Mouse (Mus musculus): ENCODE data around the gene Morf4l1. TPM values are rescaled to one million over a fixed set of nuclear protein-coding genes. Genes with fewer than 3 reads are reported as not detected.
"Not testable (repeated sequence)": the region's sequence is repeated elsewhere in the genome, so short reads cannot be mapped to it uniquely, and the experiment has no call there.

Gene Morf4l1
- polyA plus RNA-seq, 1 experiment from 2014 or later, result 515 TPM

GRCm38 (mm10) chr9:90082992-90083391 is 31.6 kb downstream of the Morf4l1 start:
- Histone ChIP-seq H3K9ac (ENCODE audit: low read length) (no peak overlapping the region), H3K27me3 (ENCODE audit: control insufficient read depth, insufficient read depth, low read length) (no peaks in the 10 kb centered on the region), H3K27ac (ENCODE audit: low read depth, low read length) (no peak overlapping the region), H3K4me1 (replicated peaks; ENCODE audit: control insufficient read depth, insufficient read depth, low read length) (no peaks in the 10 kb centered on the region), H3K4me3 (ENCODE audit: low read depth, low read length) (no peak overlapping the region), H3K36me3 (ENCODE audit: control insufficient read depth, insufficient read depth, low read length) (peaks cover 3% of the 10 kb centered on the region; the same call in 1 of the 2 replicates), H3K4me2 (ENCODE audit: low read depth, low read length, severe bottlenecking) (no peak overlapping the region), H3K9me3 (ENCODE audit: control insufficient read depth, low read length) (no peaks in the 10 kb centered on the region)
- no peak for ATAC-seq (replicated peaks; ENCODE audit: low FRiP score)
- 90% methylated on average over 1 of the region's 1 CpGs for WGBS
- DNase-seq (ENCODE audit: low spot score), result no peak

DNA sequence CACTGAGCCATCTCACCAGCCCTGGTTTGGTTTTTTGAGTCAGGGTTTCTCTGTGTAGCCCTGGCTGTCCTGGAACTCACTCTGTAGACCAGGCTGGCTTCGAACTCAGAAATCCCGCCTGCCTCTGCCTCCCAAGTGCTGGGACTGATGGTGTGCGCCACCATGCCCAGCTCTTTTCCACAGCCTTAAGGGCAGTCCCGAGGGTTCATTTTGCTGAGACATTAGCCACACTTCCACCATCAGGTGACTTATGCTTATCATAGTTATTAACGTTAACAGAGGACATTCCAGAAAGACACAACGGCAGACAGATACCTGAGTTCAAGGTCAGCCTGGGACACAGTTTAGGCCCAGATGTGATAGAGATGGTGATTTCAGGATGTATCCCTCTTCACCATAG is 32.6 kb downstream of the Morf4l1 start:
- not testable (repeated sequence) for H3K27me3 ChIP-seq (ENCODE audit: control insufficient read depth, insufficient read depth, low read length); ATAC-seq (replicated peaks; ENCODE audit: low FRiP score); H3K9ac ChIP-seq (ENCODE audit: low read length); H3K36me3 ChIP-seq (ENCODE audit: control insufficient read depth, insufficient read depth, low read length); H3K4me2 ChIP-seq (ENCODE audit: low read depth, low read length, severe bottlenecking); H3K9me3 ChIP-seq (ENCODE audit: control insufficient read depth, low read length); DNase-seq (ENCODE audit: low spot score); H3K4me3 ChIP-seq (ENCODE audit: low read depth, low read length); H3K27ac ChIP-seq (ENCODE audit: low read depth, low read length); H3K4me1 ChIP-seq (replicated peaks; ENCODE audit: control insufficient read depth, insufficient read depth, low read length)
- 93% methylated on average over 6 of the region's 6 CpGs for WGBS

DNA sequence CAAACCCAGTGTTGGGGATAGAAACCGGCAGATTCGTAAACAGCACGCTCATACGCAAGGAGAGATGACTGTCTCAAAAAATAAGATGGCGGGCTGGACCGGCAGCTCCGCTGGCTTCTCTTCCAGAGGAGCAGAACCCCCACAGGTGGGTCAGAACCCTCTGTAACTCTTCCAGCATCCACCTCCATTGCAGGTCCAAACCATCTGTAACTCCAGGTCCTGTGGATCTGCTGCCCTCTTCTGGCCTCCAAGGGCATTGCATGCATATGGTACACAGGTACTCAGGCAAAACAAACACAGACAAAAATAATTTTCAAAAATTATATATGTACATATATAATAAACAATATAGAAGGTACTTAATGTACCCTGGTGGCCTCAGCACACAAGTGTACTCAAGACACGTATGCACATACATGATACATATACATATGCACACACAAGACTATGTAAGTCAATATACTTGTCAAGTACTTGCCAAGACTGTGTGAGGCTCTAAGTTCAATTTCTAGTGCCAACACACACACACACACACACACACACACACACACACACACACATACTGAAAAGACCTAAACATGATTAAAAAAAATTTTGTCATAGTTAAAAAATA is 37.6 kb downstream of the Morf4l1 start:
- H3K27ac ChIP-seq (ENCODE audit: low read depth, low read length), result no peak overlapping the region
- no peak overlapping the region for H3K4me2 ChIP-seq (ENCODE audit: low read depth, low read length, severe bottlenecking)
- H3K9me3 ChIP-seq (ENCODE audit: control insufficient read depth, low read length), result no peaks in the 10 kb centered on the region
- no peaks in the 10 kb centered on the region for H3K27me3 ChIP-seq (ENCODE audit: control insufficient read depth, insufficient read depth, low read length)
- no peak overlapping the region for H3K4me3 ChIP-seq (ENCODE audit: low read depth, low read length)
- 58% methylated on average over 8 of the region's 8 CpGs for WGBS
- peak; percentile 50; the same call in 1 of the 2 replicates for ATAC-seq (replicated peaks; ENCODE audit: low FRiP score)
- no peak overlapping the region for H3K9ac ChIP-seq (ENCODE audit: low read length)
- H3K36me3 ChIP-seq (ENCODE audit: control insufficient read depth, insufficient read depth, low read length), result no peaks in the 10 kb centered on the region
- peak; percentile 73 for DNase-seq (ENCODE audit: low spot score)
- no peaks in the 10 kb centered on the region for H3K4me1 ChIP-seq (replicated peaks; ENCODE audit: control insufficient read depth, insufficient read depth, low read length)

GRCm38 (mm10) chr9:90076131-90076530 is 38.4 kb downstream of the Morf4l1 start:
- no peak overlapping the region for H3K9ac ChIP-seq (ENCODE audit: low read length)
- H3K4me1 ChIP-seq (replicated peaks; ENCODE audit: control insufficient read depth, insufficient read depth, low read length), result no peaks in the 10 kb centered on the region
- no peaks in the 10 kb centered on the region for H3K9me3 ChIP-seq (ENCODE audit: control insufficient read depth, low read length)
- no peak overlapping the region for H3K4me2 ChIP-seq (ENCODE audit: low read depth, low read length, severe bottlenecking)
- no peak for ATAC-seq (replicated peaks; ENCODE audit: low FRiP score)
- WGBS, result 93% methylated on average over 5 of the region's 5 CpGs
- H3K27ac ChIP-seq (ENCODE audit: low read depth, low read length), result no peak overlapping the region
- no peak for DNase-seq (ENCODE audit: low spot score)
- H3K4me3 ChIP-seq (ENCODE audit: low read depth, low read length), result no peak overlapping the region
- no peaks in the 10 kb centered on the region for H3K36me3 ChIP-seq (ENCODE audit: control insufficient read depth, insufficient read depth, low read length)
- H3K27me3 ChIP-seq (ENCODE audit: control insufficient read depth, insufficient read depth, low read length), result no peaks in the 10 kb centered on the region

GRCm38 (mm10) chr9:90075336-90075735 is 39.2 kb downstream of the Morf4l1 start:
- ATAC-seq (replicated peaks; ENCODE audit: low FRiP score), result no peak
- Histone ChIP-seq H3K4me3 (ENCODE audit: low read depth, low read length) (no peak overlapping the region), H3K4me1 (replicated peaks; ENCODE audit: control insufficient read depth, insufficient read depth, low read length) (no peaks in the 10 kb centered on the region), H3K9me3 (ENCODE audit: control insufficient read depth, low read length) (no peaks in the 10 kb centered on the region), H3K9ac (ENCODE audit: low read length) (no peak overlapping the region), H3K4me2 (ENCODE audit: low read depth, low read length, severe bottlenecking) (no peak overlapping the region), H3K27me3 (ENCODE audit: control insufficient read depth, insufficient read depth, low read length) (no peaks in the 10 kb centered on the region), H3K27ac (ENCODE audit: low read depth, low read length) (no peak overlapping the region), H3K36me3 (ENCODE audit: control insufficient read depth, insufficient read depth, low read length) (no peaks in the 10 kb centered on the region)
- WGBS, result 86% methylated on average over 4 of the region's 4 CpGs
- no peak for DNase-seq (ENCODE audit: low spot score)

DNA sequence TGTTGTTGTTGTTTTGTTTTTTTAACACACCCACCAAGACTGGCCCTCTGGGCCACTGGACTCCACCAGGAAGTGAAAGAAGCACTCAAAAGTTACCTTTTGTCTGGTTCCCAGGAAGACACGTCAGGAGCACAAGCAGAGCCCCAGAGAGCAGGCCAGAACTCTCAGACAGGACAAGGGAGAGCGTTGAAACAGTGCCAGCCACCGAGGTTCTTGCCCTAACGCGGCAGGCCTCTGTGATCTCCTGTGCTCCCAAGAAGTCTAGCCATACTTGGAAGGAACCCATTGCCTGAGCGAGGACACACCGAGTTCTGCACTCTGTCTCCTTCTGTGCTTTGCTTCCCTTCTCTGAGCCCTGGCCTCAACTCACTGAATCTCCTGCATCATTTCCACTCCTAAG is 44.4 kb downstream of the Morf4l1 start:
- WGBS, result 83% methylated on average over 7 of the region's 7 CpGs
- Histone ChIP-seq H3K4me1 (replicated peaks; ENCODE audit: control insufficient read depth, insufficient read depth, low read length) (no peaks in the 10 kb centered on the region), H3K27me3 (ENCODE audit: control insufficient read depth, insufficient read depth, low read length) (no peaks in the 10 kb centered on the region), H3K9ac (ENCODE audit: low read length) (no peak overlapping the region), H3K4me2 (ENCODE audit: low read depth, low read length, severe bottlenecking) (no peak overlapping the region), H3K4me3 (ENCODE audit: low read depth, low read length) (no peak overlapping the region), H3K27ac (ENCODE audit: low read depth, low read length) (no peak overlapping the region), H3K9me3 (ENCODE audit: control insufficient read depth, low read length) (no peaks in the 10 kb centered on the region), H3K36me3 (ENCODE audit: control insufficient read depth, insufficient read depth, low read length) (no peaks in the 10 kb centered on the region)
- no peak for ATAC-seq (replicated peaks; ENCODE audit: low FRiP score)
- no peak for DNase-seq (ENCODE audit: low spot score)

GRCm38 (mm10) chr9:90069485-90069884 is 45.1 kb downstream of the Morf4l1 start:
- DNase-seq (ENCODE audit: low spot score) (no peak), ATAC-seq (replicated peaks; ENCODE audit: low FRiP score) (no peak)
- Histone ChIP-seq H3K36me3 (ENCODE audit: control insufficient read depth, insufficient read depth, low read length) (no peaks in the 10 kb centered on the region), H3K9me3 (ENCODE audit: control insufficient read depth, low read length) (no peaks in the 10 kb centered on the region), H3K27me3 (ENCODE audit: control insufficient read depth, insufficient read depth, low read length) (no peaks in the 10 kb centered on the region), H3K27ac (ENCODE audit: low read depth, low read length) (no peak overlapping the region), H3K9ac (ENCODE audit: low read length) (no peak overlapping the region), H3K4me1 (replicated peaks; ENCODE audit: control insufficient read depth, insufficient read depth, low read length) (no peaks in the 10 kb centered on the region), H3K4me3 (ENCODE audit: low read depth, low read length) (no peak overlapping the region), H3K4me2 (ENCODE audit: low read depth, low read length, severe bottlenecking) (no peak overlapping the region)
- WGBS, result 81% methylated on average over 7 of the region's 7 CpGs

- Histone ChIP-seq H3K27me3 (ENCODE audit: control insufficient read depth, insufficient read depth, low read length) (no peaks in the 10 kb centered on the region), H3K4me1 (replicated peaks; ENCODE audit: control insufficient read depth, insufficient read depth, low read length) (no peaks in the 10 kb centered on the region), H3K4me2 (ENCODE audit: low read depth, low read length, severe bottlenecking) (no peak overlapping the region), H3K9me3 (ENCODE audit: control insufficient read depth, low read length) (no peaks in the 10 kb centered on the region), H3K9ac (ENCODE audit: low read length) (no peak overlapping the region), H3K4me3 (ENCODE audit: low read depth, low read length) (no peak overlapping the region), H3K36me3 (ENCODE audit: control insufficient read depth, insufficient read depth, low read length) (no peaks in the 10 kb centered on the region), H3K27ac (ENCODE audit: low read depth, low read length) (no peak overlapping the region)
- WGBS, result 84% methylated on average over 6 of the region's 6 CpGs
- no peak for ATAC-seq (replicated peaks; ENCODE audit: low FRiP score)
- no peak for DNase-seq (ENCODE audit: low spot score)
Measured at GRCm38 (mm10) chr9:90068786-90069185, 45.8 kb downstream of the Morf4l1 start.

DNA sequence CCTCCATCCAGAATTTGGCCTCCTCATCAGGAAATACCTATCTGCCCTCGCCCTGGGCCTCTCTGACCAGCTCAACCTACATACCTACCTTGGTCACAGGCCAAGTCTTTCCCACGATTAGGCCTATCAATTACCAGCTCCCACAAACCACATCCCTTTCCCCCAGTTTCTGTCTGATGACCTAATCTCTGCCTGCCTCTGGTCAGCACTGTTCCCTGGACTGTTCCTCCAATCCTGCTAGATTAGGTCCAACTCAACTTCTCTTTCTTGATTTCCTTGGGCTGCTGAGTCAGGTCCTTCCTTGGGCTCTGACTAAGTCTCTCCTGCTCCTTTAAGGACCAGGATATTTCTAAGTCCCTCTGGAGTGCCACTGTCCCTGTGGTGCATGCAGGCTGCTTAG is 47.2 kb downstream of the Morf4l1 start:
- Histone ChIP-seq H3K36me3 (ENCODE audit: control insufficient read depth, insufficient read depth, low read length) (no peaks in the 10 kb centered on the region), H3K9me3 (ENCODE audit: control insufficient read depth, low read length) (no peaks in the 10 kb centered on the region), H3K4me2 (ENCODE audit: low read depth, low read length, severe bottlenecking) (no peak overlapping the region), H3K9ac (ENCODE audit: low read length) (no peak overlapping the region), H3K27me3 (ENCODE audit: control insufficient read depth, insufficient read depth, low read length) (no peaks in the 10 kb centered on the region), H3K27ac (ENCODE audit: low read depth, low read length) (no peak overlapping the region), H3K4me3 (ENCODE audit: low read depth, low read length) (no peak overlapping the region), H3K4me1 (replicated peaks; ENCODE audit: control insufficient read depth, insufficient read depth, low read length) (no peaks in the 10 kb centered on the region)
- ATAC-seq (replicated peaks; ENCODE audit: low FRiP score) (no peak), DNase-seq (ENCODE audit: low spot score) (no peak)
- 81% methylated on average over 2 of the region's 2 CpGs for WGBS
